Mouse (Mus musculus) heart, postnatal 4 days (tissue): ENCODE data around the gene Sptan1. TPM values are rescaled to one million over a fixed set of nuclear protein-coding genes. Genes with fewer than 3 reads are reported as not detected.

ENCODE experiments used
- DNase-seq: peaks from one replicate; pipeline ENCODE4 v3.0.0; 2021
- total RNA-seq, 2 experiments: library from RNA; stranded (reverse); gene quantifications; 2 replicates each; pipeline ENCODE4 v1.2.3; 2021

The Sptan1 gene
- total RNA-seq, 2 experiments from 2014 or later = 370 to 371 TPM

- peak; percentile 60 for DNase-seq
These were observed 97.1 kb downstream of the Sptan1 start for GRCm38 (mm10) chr2:30062249-30063093.

GRCm38 (mm10) chr2:30063235-30063634 lies 97.9 kb downstream of the Sptan1 start:
- DNase-seq = no peak

GRCm38 (mm10) chr2:30063791-30064190 lies 98.4 kb downstream of the Sptan1 start:
- DNase-seq = no peak

GRCm38 (mm10) chr2:30064298-30064697 lies 98.9 kb downstream of the Sptan1 start:
- no peak for DNase-seq

GRCm38 (mm10) chr2:30066046-30066901 lies 100.9 kb downstream of the Sptan1 start:
- peak; percentile 97 for DNase-seq

GRCm38 (mm10) chr2:30067031-30067888 lies 101.9 kb downstream of the Sptan1 start:
- DNase-seq = peak; percentile 63

GRCm38 (mm10) chr2:30067962-30068361 lies 102.6 kb downstream of the Sptan1 start:
- no peak for DNase-seq

- DNase-seq = no peak
These were observed 107.5 kb downstream of the Sptan1 start for GRCm38 (mm10) chr2:30072875-30073274.

GRCm38 (mm10) chr2:30073285-30073684 lies 107.9 kb downstream of the Sptan1 start:
- DNase-seq = no peak

- no peak for DNase-seq
These were observed 110.3 kb downstream of the Sptan1 start for GRCm38 (mm10) chr2:30075625-30076024.

GRCm38 (mm10) chr2:30076439-30076838 lies 111.1 kb downstream of the Sptan1 start:
- no peak for DNase-seq

GRCm38 (mm10) chr2:30076959-30077358 lies 111.6 kb downstream of the Sptan1 start:
- DNase-seq = no peak

GRCm38 (mm10) chr2:30077502-30078348 lies 112.4 kb downstream of the Sptan1 start, which contains the start of gene Pkn3:
Gene Pkn3, plus strand, starts transcription at chr2:30077684.
- peak; percentile 93 for DNase-seq

GRCm38 (mm10) chr2:30078349-30078712 lies 113.0 kb downstream of the Sptan1 start:
- DNase-seq = peak; percentile 57

- no peak for DNase-seq
These were observed 113.4 kb downstream of the Sptan1 start for GRCm38 (mm10) chr2:30078760-30079159.

- no peak for DNase-seq
These were observed 114.9 kb downstream of the Sptan1 start for GRCm38 (mm10) chr2:30080181-30080800.
